In the genomic region with DNA sequence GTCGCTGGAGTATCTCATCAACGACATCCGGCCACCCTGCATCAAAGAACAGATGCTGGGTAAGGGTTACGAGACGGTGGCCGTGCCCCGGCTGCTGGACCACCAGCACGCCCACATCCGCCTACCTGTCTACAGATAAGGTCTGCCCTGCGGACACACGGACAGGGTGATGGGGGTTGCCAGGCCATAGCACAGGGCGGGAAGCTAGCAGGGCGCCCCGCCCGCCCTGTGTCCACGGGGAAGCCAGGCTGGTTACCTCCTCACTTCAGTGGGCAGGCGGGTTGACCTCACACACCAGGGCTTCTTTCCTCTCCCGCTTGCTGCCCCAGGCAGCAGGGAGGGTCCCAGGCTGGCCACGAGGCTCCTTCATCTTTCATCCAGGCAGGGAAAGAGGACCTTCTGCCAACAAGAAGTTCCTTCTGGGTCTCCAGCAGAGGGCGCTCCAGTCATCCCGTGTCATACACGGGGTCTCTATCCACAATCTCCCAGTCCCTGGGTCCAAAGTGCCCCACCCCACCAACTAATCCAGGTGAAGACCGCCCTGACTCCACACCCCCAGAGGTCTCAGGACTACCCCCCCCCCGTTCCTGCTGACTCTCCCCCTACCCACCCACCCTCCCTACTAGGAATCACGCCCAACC, we compare ENCODE assay signal across 9 mouse cellular contexts. TPM values are rescaled to one million over a fixed set of nuclear protein-coding genes. Genes with fewer than 3 reads are reported as not detected.
A peak's percentile ranks its signal among the peaks of the same experiment; 100 is the strongest.
DNase-seq lines count a peak whose midpoint lies in the region; ATAC-seq and TF ChIP-seq lines count a peak whose summit lies in the region.
"Had no signal": no experiment of that assay in that cellular context is flagged by ENCODE, and none has a peak within 500 bp of the region (broad histone marks: within the 10 kb centered on the region; RNA-seq: fewer than 3 reads in every experiment).

No protein-coding gene starts in this region.

- no peaks in the 10 kb centered on the region for H3K9me3 ChIP-seq in forebrain, postnatal 0 days (ENCODE audit: low read length)

- peak; percentile 62 for TF ChIP-seq CTCF in forebrain, postnatal 0 days (IDR thresholded peaks at IDR 0.05; ENCODE audit: low read depth)

- no peaks in the 10 kb centered on the region; the same call in 1 of the 2 replicates for H3K36me3 ChIP-seq in forebrain, postnatal 0 days (ENCODE audit: insufficient read depth)

- ATAC-seq in forebrain, postnatal 0 days: no peak

- DNase-seq in heart, postnatal 4 days: peak; percentile 56
- DNase-seq in heart, adult 8-10 months (ENCODE audit: low spot score): no peak
- DNase-seq in thymus, postnatal 14 days: peak; percentile 72
- DNase-seq in thymus, postnatal 0 days (ENCODE audit: low spot score): no peak
- DNase-seq in forebrain, postnatal 0 days: no peak
- peak; percentile 90 for DNase-seq in thymus, postnatal 4 days
- no peak for DNase-seq in left cerebral cortex, postnatal 14 days (ENCODE audit: low spot score in 2 of 2)
- DNase-seq in Muller cell, postnatal 12 days (ENCODE audit: inconsistent ontology term): no peak
- DNase-seq: cerebellum, adult 8-10 months had no signal

- intact Hi-C loops in left cerebral cortex, postnatal 14 days (cut with DNase I): no loop called here

- no peak overlapping the region for H3K27ac ChIP-seq in forebrain, postnatal 0 days (ENCODE audit: low read depth, low read length)

- WGBS in forebrain, postnatal 0 days: 70% methylated on average over 25 of the region's 25 CpGs

- no peak overlapping the region for H3K4me3 ChIP-seq in forebrain, postnatal 0 days (ENCODE audit: low read depth, low read length)

- H3K27me3 ChIP-seq in forebrain, postnatal 0 days (ENCODE audit: insufficient read depth, low read length): no peaks in the 10 kb centered on the region; the same call in 1 of the 2 replicates

- H3K4me2 ChIP-seq in forebrain, postnatal 0 days (ENCODE audit: low read depth): no peak overlapping the region

- H3K4me1 ChIP-seq in forebrain, postnatal 0 days (ENCODE audit: insufficient read depth): peaks cover 10% of the 10 kb centered on the region

- H3K9ac ChIP-seq in forebrain, postnatal 0 days: no peak overlapping the region

RNA-seq across cellular contexts. Expression of gene Fam222a, which starts 44.3 kb away (rescaled TPM):
- 1 to 10 TPM; 6.0 to 7.0 TPM for total RNA-seq in heart, postnatal 4 days (2021)
- total RNA-seq in heart, adult 8-10 months (2022): 1 to 10 TPM; 1.2 to 2.4 (median 1.7) TPM
- 1.6 and 2.3 TPM in 2 replicates for polyA plus RNA-seq in thymus, postnatal 0 days (2015; fragmentation: Nextera tagmentation; extraction: Ambion mirVana)
- 6.2 and 8.2 TPM in 2 replicates for total RNA-seq in forebrain, postnatal 0 days (2014; rRNA removed)
- 2.9 and 3.4 TPM in 2 replicates for polyA plus RNA-seq in forebrain, postnatal 0 days (2015; fragmentation: Nextera tagmentation; extraction: Ambion mirVana)
- total RNA-seq in left cerebral cortex, postnatal 14 days (2021): 1 to 10 TPM; 8.1 to 9.0 TPM

RNA-seq across cellular contexts. Expression of gene Trpv4, which starts 46.1 kb away (rescaled TPM):
- 1 to 10 TPM; 2.8 to 3.1 TPM for total RNA-seq in heart, postnatal 4 days (2021)
- 1 to 10 TPM; 3.2 to 6.5 (median 4.9) TPM for total RNA-seq in heart, adult 8-10 months (2022)
- polyA plus RNA-seq in thymus, postnatal 0 days (2015; fragmentation: Nextera tagmentation; extraction: Ambion mirVana): 1.1 TPM in 2 replicates
- 0.81 and 1.5 TPM in 2 replicates for total RNA-seq in forebrain, postnatal 0 days (2014; rRNA removed)
- polyA plus RNA-seq in forebrain, postnatal 0 days (2015; fragmentation: Nextera tagmentation; extraction: Ambion mirVana): 1.3 and 2.4 TPM in 2 replicates
- total RNA-seq in left cerebral cortex, postnatal 14 days (2021): 1 to 10 TPM; 2.0 to 2.2 TPM

Comparison
In these comparisons a context has a peak if more than half of its experiments do, and no peak if none do; other contexts are left out.
1. DNase-seq: peak in heart, postnatal 4 days (single experiment), thymus, postnatal 14 days (single experiment) and thymus, postnatal 4 days (single experiment); none in heart, adult 8-10 months (single experiment), thymus, postnatal 0 days (single experiment), forebrain, postnatal 0 days (single experiment), left cerebral cortex, postnatal 14 days (0 of 2) and Muller cell, postnatal 12 days (single experiment).